Mouse (Mus musculus) ES-E14 (cell line): ENCODE data around the gene Fezf2.

Experiments used
- CHD2 ChIP-seq: IDR thresholded peaks from 2 replicates; pipeline ENCODE4 v1.6.1; 2014; ENCODE audit warnings: mild to moderate bottlenecking, low read depth, low read length, inconsistent platforms
- HCFC1 ChIP-seq: IDR thresholded peaks from 2 replicates; pipeline ENCODE4 v1.6.1; 2012; ENCODE audit warnings: low read length, inconsistent platforms, borderline replicate concordance; ENCODE audit not compliant: insufficient read depth
- ZC3H11A ChIP-seq: IDR thresholded peaks from 2 replicates; pipeline ENCODE4 v1.6.1; 2012; ENCODE audit warnings: low read depth, mild to moderate bottlenecking, inconsistent platforms, low read length, borderline replicate concordance

- TF ChIP-seq HCFC1, result no peak
- TF ChIP-seq ZC3H11A, result no peak
- TF ChIP-seq CHD2, result no peak
Measured at GRCm38 (mm10) chr14:12340238-12341074, 7.5 kb downstream of the Fezf2 start.
